Mouse (Mus musculus): ENCODE measurements around the gene Lpp.

GRCm38 (mm10) chr16:24561602-24562001 is 168.3 kb downstream of the Lpp start:
- TF ChIP-seq MYC (IDR thresholded peaks at IDR 0.05; ENCODE audit: low read depth, low read length) (no peak), CTCF (conservative IDR thresholded peaks at IDR 0.05 in 1 of 2, IDR thresholded peaks at IDR 0.05 in 1 of 2; ENCODE audit: low read depth in 2 of 2, low read length in 2 of 2) (no peak), EP300 (IDR thresholded peaks at IDR 0.05; ENCODE audit: low read length) (no peak), USF1 (IDR thresholded peaks at IDR 0.05; ENCODE audit: low read depth, low read length) (no peak), ZMIZ1 (IDR thresholded peaks at IDR 0.05; ENCODE audit: low read depth, low read length) (no peak), NRF1 (IDR thresholded peaks at IDR 0.05; ENCODE audit: low read depth, low read length) (no peak), CHD1 (IDR thresholded peaks at IDR 0.05; ENCODE audit: low read depth, low read length) (no peak), HCFC1 (IDR thresholded peaks at IDR 0.05; ENCODE audit: low read depth, low read length) (no peak)

All from CH12.LX (cell line).